Mouse (Mus musculus) neural tube, embryonic 11.5 days (tissue): Measurements from ENCODE around the gene Elf1. TPM values are rescaled to one million over a fixed set of nuclear protein-coding genes. Genes with fewer than 3 reads are reported as not detected.

Source experiments
- ATAC-seq: fragments of 200-750 bp; cut with Nextera tagmentation; 2 replicates; pipeline ENCODE4 v1.8.0; 2017; ENCODE audit warnings: moderate number of reproducible peaks, mild to moderate bottlenecking, moderate TSS enrichment, moderate library complexity; ENCODE audit not compliant: insufficient read depth, low FRiP score, low TSS enrichment
- DNase-seq: peaks from one replicate; pipeline ENCODE4 v3.0.0-alpha.2; 2015; ENCODE audit warnings: low spot score
- H3K27ac ChIP-seq: fragments of 300-500 bp; sonication (generic); 2 replicates; pipeline ENCODE4 v1.5.1; 2014; ENCODE audit warnings: low read depth, mild to moderate bottlenecking, low read length
- H3K27me3 ChIP-seq: fragments of 300-500 bp; sonication (generic); 2 replicates; pipeline ENCODE4 v1.6.1; 2014; ENCODE audit warnings: mild to moderate bottlenecking, low read length, mixed read lengths; ENCODE audit not compliant: control insufficient read depth, insufficient read depth
- H3K36me3 ChIP-seq: fragments of 300-500 bp; sonication (generic); 2 replicates; pipeline ENCODE4 v1.6.1; 2014; ENCODE audit warnings: mild to moderate bottlenecking, low read length, moderate library complexity, mixed read lengths; ENCODE audit not compliant: control insufficient read depth, insufficient read depth
- H3K4me1 ChIP-seq: fragments of 300-500 bp; sonication (generic); 2 replicates; pipeline ENCODE4 v1.6.1; 2014; ENCODE audit warnings: low read length, mixed read lengths; ENCODE audit not compliant: control insufficient read depth, insufficient read depth
- H3K4me2 ChIP-seq: fragments of 300-500 bp; sonication (generic); 2 replicates; pipeline ENCODE4 v1.6.1; 2014; ENCODE audit warnings: low read depth, mild to moderate bottlenecking, moderate library complexity
- H3K4me3 ChIP-seq: fragments of 300-500 bp; sonication (generic); 2 replicates; pipeline ENCODE4 v1.5.1; 2014; ENCODE audit warnings: low read depth, low read length
- H3K9ac ChIP-seq: fragments of 300-500 bp; sonication (generic); 2 replicates; pipeline ENCODE4 v1.6.1; 2014; ENCODE audit warnings: mild to moderate bottlenecking, low read length
- H3K9me3 ChIP-seq: fragments of 300-500 bp; sonication (generic); 2 replicates; pipeline ENCODE4 v1.6.1; 2016; ENCODE audit warnings: low read length; ENCODE audit not compliant: control insufficient read depth
- WGBS: fragments of 180-500 bp; shearing (Covaris S2); extraction: QIAGEN DNeasy Blood & Tissue Kit; methylation state at CpG from one replicate; pipeline ENCODE4 v1.1.7; 2014; 5-methylcytosine and 5-hydroxymethylcytosine counted together
- polyA plus RNA-seq: library from polyadenylated mRNA; unstranded; fragments of >200 nt; fragmentation: Nextera tagmentation; extraction: Ambion mirVana; gene quantifications from 2 replicates; pipeline ENCODE4 v1.2.1, GENCODE M21; 2014

Elf1 gene
- polyA plus RNA-seq, 1 experiment from 2014 or later: 8.2 TPM

DNA sequence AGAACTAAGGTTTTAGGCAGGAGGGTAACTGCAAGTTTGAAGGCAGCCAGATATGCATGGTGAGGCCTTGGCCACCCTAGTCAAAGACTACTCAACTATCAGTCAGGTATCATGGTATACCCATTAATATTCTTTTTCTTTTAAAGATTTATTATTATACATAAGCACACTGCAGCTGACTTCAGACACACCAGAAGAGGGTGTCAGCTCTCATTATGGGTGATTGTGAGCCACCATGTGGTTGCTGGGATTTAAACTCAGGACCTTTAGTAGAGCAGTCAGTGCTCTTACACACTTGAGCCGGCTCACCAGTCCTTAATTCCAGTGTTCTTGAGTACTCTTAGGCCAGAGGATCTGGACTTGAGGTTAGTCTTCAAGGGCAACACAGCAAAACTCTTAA lies 20.6 kb upstream of the Elf1 start:
- H3K36me3 ChIP-seq: peaks cover 3% of the 10 kb centered on the region; the same call in 1 of the 2 replicates
- H3K27me3 ChIP-seq: no peaks in the 10 kb centered on the region

GRCm38 (mm10) chr14:79460988-79461387 lies 20.0 kb upstream of the Elf1 start:
- WGBS: 95% methylated on average over 4 of the region's 4 CpGs
- ATAC-seq (no peak), DNase-seq (no peak)
- Histone ChIP-seq H3K36me3 (peaks cover 5% of the 10 kb centered on the region; the same call in 1 of the 2 replicates), H3K9ac (no peak overlapping the region), H3K27ac (no peak overlapping the region), H3K4me2 (no peak overlapping the region), H3K4me1 (no peaks in the 10 kb centered on the region), H3K9me3 (no peaks in the 10 kb centered on the region), H3K27me3 (no peaks in the 10 kb centered on the region), H3K4me3 (no peak overlapping the region)

More for the DNA sequence above, 20.6 kb upstream of the Elf1 start:
- H3K9me3 ChIP-seq: no peaks in the 10 kb centered on the region
- DNase-seq (no peak), ATAC-seq (no peak)
- no peak overlapping the region for H3K27ac ChIP-seq
- 89% methylated on average over 1 of the region's 1 CpGs for WGBS
- H3K4me3 ChIP-seq: no peak overlapping the region
- H3K4me2 ChIP-seq: no peak overlapping the region
- no peaks in the 10 kb centered on the region for H3K4me1 ChIP-seq
- H3K9ac ChIP-seq: no peak overlapping the region

DNA sequence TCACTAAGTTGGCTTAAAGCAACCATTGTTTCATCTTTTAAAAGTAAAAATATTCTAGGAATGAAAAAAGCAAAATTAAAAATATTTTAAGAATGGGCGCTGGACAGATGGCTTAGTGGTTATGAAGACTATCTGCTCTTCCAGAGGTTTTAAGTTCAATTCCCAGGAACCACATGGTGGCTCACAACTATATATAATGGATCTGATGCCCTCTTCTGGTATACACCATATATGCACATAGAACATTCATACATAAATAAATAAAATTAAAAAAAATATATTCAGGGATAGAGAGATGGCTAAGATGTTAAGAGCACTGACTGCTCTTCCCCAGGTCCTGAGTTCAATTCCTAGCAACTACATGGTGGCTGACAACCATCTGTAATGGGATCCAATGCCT lies 15.4 kb upstream of the Elf1 start:
- H3K9ac ChIP-seq: no peak overlapping the region
- DNase-seq (no peak), ATAC-seq (no peak)
- 96% methylated on average over 1 of the region's 1 CpGs for WGBS
- H3K4me3 ChIP-seq: no peak overlapping the region
- no peak overlapping the region for H3K4me2 ChIP-seq
- no peaks in the 10 kb centered on the region for H3K4me1 ChIP-seq
- H3K27ac ChIP-seq: no peak overlapping the region
- peaks cover 6% of the 10 kb centered on the region for H3K36me3 ChIP-seq
- H3K27me3 ChIP-seq: no peaks in the 10 kb centered on the region
- H3K9me3 ChIP-seq: no peaks in the 10 kb centered on the region

- no peak overlapping the region for H3K4me2 ChIP-seq
- no peak for ATAC-seq
- WGBS: 25% methylated on average over 3 of the region's 3 CpGs
- no peaks in the 10 kb centered on the region for H3K9me3 ChIP-seq
- peak; percentile 60 for DNase-seq
- H3K36me3 ChIP-seq: peaks cover 6% of the 10 kb centered on the region
- H3K4me3 ChIP-seq: no peak overlapping the region
- H3K4me1 ChIP-seq: no peaks in the 10 kb centered on the region
- no peak overlapping the region for H3K27ac ChIP-seq
- no peaks in the 10 kb centered on the region for H3K27me3 ChIP-seq
- no peak overlapping the region for H3K9ac ChIP-seq
These were observed 13.4 kb upstream of the Elf1 start for GRCm38 (mm10) chr14:79467621-79468020.

GRCm38 (mm10) chr14:79473384-79473783 lies 7.6 kb upstream of the Elf1 start:
- Histone ChIP-seq H3K4me3 (no peak overlapping the region), H3K9me3 (no peaks in the 10 kb centered on the region), H3K27ac (no peak overlapping the region), H3K27me3 (no peaks in the 10 kb centered on the region), H3K4me1 (no peaks in the 10 kb centered on the region), H3K9ac (no peak overlapping the region), H3K4me2 (no peak overlapping the region), H3K36me3 (peaks cover 10% of the 10 kb centered on the region)
- 90% methylated on average over 2 of the region's 2 CpGs for WGBS
- DNase-seq (no peak), ATAC-seq (no peak)

DNA sequence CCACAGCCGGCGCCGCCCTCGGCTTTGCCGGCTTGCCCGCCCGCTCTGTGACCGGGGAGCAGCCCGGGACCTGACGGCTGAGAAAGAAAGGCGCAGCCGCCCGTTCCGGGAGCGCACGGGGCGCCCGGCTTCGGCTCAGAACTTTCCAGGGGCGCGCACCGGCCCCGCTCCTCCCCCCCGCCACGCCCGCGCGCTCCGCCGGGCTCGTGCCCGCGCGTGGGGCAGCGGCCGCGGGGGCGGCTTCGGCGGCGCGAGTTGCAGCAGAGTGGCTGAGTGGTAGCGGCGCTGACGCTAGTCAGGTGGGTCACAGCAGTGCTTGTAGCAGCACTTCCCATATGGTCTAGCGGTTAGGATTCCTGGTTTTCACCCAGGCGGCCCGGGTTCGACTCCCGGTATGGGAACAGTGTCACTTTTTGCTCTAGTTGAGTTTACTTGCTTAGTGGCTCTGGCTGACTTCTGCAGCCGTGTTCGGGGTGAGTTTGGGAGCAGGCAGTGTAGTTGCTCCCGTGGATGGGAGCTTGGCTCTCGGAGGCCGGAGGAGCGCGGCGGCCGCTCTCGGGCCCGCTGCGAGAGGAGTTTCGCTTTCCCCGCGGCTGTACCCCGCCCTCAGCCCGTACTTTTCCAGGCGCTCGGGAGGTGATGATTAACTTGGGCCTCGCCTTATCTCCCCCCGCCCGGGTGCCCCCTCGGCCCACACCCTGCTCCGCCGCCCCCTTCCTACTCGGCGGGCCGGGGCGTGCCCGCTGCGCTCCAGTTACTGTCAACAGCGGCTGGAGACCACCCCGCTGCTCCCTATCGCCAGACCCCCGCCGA lies 551 bp downstream of the Elf1 start, which contains the start of gene Wbp4:
TSS of gene Wbp4 (minus strand) at position 182 of the 813 bp plus-strand sequence.
- DNase-seq (peak; percentile 94), ATAC-seq (peak; percentile 94)
- peaks cover 13% of the 10 kb centered on the region for H3K4me1 ChIP-seq
- H3K4me2 ChIP-seq: peak within 1 kb of the TSS; percentile 65
- no peaks in the 10 kb centered on the region for H3K9me3 ChIP-seq
- under 1% methylated on average over 62 of the region's 86 CpGs for WGBS
- no peaks in the 10 kb centered on the region for H3K27me3 ChIP-seq
- H3K36me3 ChIP-seq: peaks cover 3% of the 10 kb centered on the region; the same call in 1 of the 2 replicates
- peak within 1 kb of the TSS; percentile 77 for H3K4me3 ChIP-seq
- H3K9ac ChIP-seq: peak within 1 kb of the TSS; percentile 90
- peak within 1 kb of the TSS; percentile 99 for H3K27ac ChIP-seq

DNA sequence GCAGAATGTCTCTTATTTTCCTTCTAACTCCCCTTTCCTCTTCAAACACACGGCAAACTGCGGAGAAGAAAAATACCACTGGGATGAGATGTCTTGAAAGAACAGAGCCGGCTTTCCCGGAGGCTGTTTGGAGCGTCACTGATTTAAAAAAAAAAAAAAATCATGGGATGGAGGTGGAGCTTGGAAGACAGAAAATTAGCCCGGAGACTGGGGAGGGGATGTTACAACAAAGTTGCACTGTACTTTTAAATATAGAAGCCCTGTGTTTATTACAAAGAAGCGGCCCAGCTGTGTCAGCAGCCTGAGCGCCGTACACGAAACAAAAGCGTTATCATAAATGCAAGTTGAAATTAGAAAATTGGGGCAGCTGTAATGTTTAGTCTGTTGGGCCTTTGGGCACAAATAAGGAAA lies 1.3 kb downstream of the Elf1 start:
- ATAC-seq (no peak), DNase-seq (peak; percentile 15)
- peak overlapping the region; percentile 99 for H3K27ac ChIP-seq
- peak overlapping the region; percentile 65 for H3K4me2 ChIP-seq
- WGBS: under 1% methylated on average over 11 of the region's 11 CpGs
- no peaks in the 10 kb centered on the region for H3K9me3 ChIP-seq
- no peaks in the 10 kb centered on the region for H3K36me3 ChIP-seq
- peak overlapping the region; percentile 69 for H3K9ac ChIP-seq
- H3K27me3 ChIP-seq: no peaks in the 10 kb centered on the region
- H3K4me3 ChIP-seq: peak overlapping the region; percentile 77
- peaks cover 17% of the 10 kb centered on the region for H3K4me1 ChIP-seq

DNA sequence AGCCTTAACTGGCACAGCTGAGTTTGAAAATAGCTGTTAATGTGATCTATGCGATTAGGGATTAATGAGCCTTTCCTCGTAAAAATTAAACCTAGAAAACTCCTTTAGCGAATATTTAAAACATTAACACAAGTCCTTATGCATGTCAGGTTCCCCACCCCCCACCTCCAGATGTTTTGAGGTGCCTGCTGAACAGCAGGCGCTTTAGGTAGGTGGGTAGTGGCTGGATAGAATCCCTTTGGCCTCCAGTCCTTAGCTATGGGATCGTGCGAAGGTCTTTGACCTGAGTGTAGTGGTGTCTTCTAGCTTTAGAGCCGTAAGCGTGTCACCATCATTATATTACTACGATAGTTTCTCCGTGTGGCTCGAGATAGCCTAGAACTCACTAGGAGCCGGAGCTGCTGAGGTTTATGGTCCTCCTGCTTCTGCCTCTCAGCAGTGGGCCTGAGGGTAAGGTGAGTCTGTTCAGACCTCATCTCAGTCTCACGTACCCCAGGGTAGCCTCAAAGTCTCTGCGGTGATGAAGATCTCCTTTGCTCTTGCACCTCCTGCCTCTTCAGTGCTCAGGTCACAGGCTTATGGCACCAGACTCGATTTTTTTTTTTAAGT lies 1.9 kb downstream of the Elf1 start:
- peaks cover 17% of the 10 kb centered on the region for H3K4me1 ChIP-seq
- peak overlapping the region; percentile 65 for H3K4me2 ChIP-seq
- no peaks in the 10 kb centered on the region for H3K9me3 ChIP-seq
- no peak for ATAC-seq
- peak overlapping the region; percentile 69 for H3K9ac ChIP-seq
- no peaks in the 10 kb centered on the region for H3K27me3 ChIP-seq
- H3K36me3 ChIP-seq: no peaks in the 10 kb centered on the region
- 22% methylated on average over 15 of the region's 15 CpGs for WGBS
- no peak overlapping the region; the same call in 1 of the 2 replicates for H3K27ac ChIP-seq
- no peak for DNase-seq
- peak overlapping the region; percentile 77 for H3K4me3 ChIP-seq
